Comparison of ENCODE assay signal across 9 mouse cellular contexts in the genomic region with DNA sequence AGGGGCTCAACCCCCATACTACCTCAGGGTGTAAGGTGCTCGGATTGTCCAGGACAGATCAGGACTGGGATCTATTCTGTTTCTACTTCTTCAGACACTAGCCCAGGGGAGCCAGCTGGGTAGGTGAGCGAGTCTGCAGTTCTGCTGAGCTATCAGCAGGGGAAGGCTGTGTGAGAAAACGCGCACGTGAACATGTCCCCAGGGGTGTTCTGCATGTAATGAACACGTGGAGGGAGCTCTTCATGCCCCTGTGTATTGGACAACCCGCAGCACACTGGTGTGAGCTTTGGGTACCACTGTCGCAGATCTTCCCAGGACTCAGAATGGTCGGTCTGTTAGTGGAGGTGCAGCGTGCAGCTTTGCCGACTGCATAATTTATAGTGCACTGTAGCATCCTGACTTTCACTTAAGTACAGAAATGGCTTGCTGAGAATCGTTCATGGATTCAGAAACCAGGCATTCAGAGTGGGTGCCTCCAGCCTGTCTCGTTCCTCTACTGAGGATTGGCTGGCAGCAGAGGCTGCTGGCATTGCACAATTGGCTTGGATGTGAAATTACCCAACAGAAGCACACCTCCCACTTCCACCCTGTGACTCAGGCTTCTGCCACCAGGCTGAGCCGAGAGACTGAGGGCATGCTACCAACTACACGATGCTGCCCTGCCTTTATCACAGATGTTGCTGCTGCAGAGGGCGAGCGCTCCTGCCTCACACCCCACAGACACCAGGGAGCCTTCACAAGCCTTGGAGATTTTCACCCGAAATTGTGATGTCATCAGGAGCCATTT. TPM values are rescaled to one million over a fixed set of nuclear protein-coding genes. Genes with fewer than 3 reads are reported as not detected.
A peak's percentile ranks its signal among the peaks of the same experiment; 100 is the strongest.
DNase-seq lines count a peak whose midpoint lies in the region; ATAC-seq and TF ChIP-seq lines count a peak whose summit lies in the region.
"Had no signal": no experiment of that assay in that cellular context is flagged by ENCODE, and none has a peak within 500 bp of the region (broad histone marks: within the 10 kb centered on the region; RNA-seq: fewer than 3 reads in every experiment).

No protein-coding gene starts in this region.

- no peak overlapping the region for H3K27ac ChIP-seq in gastrocnemius, adult 2 months
- H3K27ac ChIP-seq: kidney, postnatal 0 days had no signal

- no peak for TF ChIP-seq CTCF in gastrocnemius, adult 2 months (IDR thresholded peaks at IDR 0.05)

- no peak overlapping the region for H3K4me3 ChIP-seq in gastrocnemius, adult 2 months

- intact Hi-C loops in left cerebral cortex, postnatal 25 days (cut with DNase I) = loop anchor here (1.0 to 2.0 kb wide), 3 partner anchors 39 to 121 kb away; partner anchors contain the start of genes Cul4a and Pcid2
- intact Hi-C loops in gastrocnemius, adult 2 months (cut with DNase I) = no loop called here

- peak; percentile 77 for ATAC-seq in frontal cortex, adult (ENCODE audit: low TSS enrichment)

- DNase-seq in 416B (ENCODE audit: low read depth) = peak; percentile 84
- DNase-seq in adrenal gland, postnatal 14 days = peak; percentile 76
- peak; percentile 85 to 98 for DNase-seq in left cerebral cortex, postnatal 25 days (ENCODE audit: low spot score in 2 of 2)
- DNase-seq in right cerebral cortex, postnatal 14 days = peak; percentile 65
- DNase-seq in gastrocnemius, adult 2 months = no peak
- DNase-seq in kidney, adult 11 months = no peak
- DNase-seq in T-cell, adult 2 months (ENCODE audit: low spot score) = no peak

RNA-seq across cellular contexts. Expression of gene F7, which starts 42.0 kb away (rescaled TPM):
- total RNA-seq in adrenal gland, postnatal 14 days (2021) = 1.3 and 13.2 TPM in 2 replicates
- not detected for total RNA-seq in left cerebral cortex, postnatal 25 days (2021)
- total RNA-seq in gastrocnemius, adult 2 months (2021) = not detected

RNA-seq across cellular contexts. Expression of gene F10, which starts 53.2 kb away (rescaled TPM):
- 4.9 and 76.6 TPM in 2 replicates for total RNA-seq in adrenal gland, postnatal 14 days (2021)
- not detected for total RNA-seq in left cerebral cortex, postnatal 25 days (2021)
- not detected for total RNA-seq in gastrocnemius, adult 2 months (2021)

Comparison
In these comparisons a context has a peak if more than half of its experiments do, and no peak if none do; other contexts are left out.
1. DNase-seq: peak in 416B (single experiment), adrenal gland, postnatal 14 days (single experiment), left cerebral cortex, postnatal 25 days (2 of 2) and right cerebral cortex, postnatal 14 days (single experiment); none in gastrocnemius, adult 2 months (single experiment), kidney, adult 11 months (single experiment) and T-cell, adult 2 months (single experiment).